Mouse (Mus musculus): ENCODE results near the gene Gm9774. TPM values are rescaled to one million over a fixed set of nuclear protein-coding genes. Genes with fewer than 3 reads are reported as not detected.

Gene Gm9774
- 10.3 and 10.6 TPM in 2 replicates for polyA plus RNA-seq (2015; fragmentation: Nextera tagmentation; extraction: Ambion mirVana)

GRCm38 (mm10) chr3:92429323-92429722 lies at the start of gene Gm9774:
Gm9774 (minus strand) TSS chr3:92429423.
- 94% methylated on average over 6 of the region's 6 CpGs for WGBS
- H3K9me3 ChIP-seq (ENCODE audit: control insufficient read depth, low read length) = no peaks in the 10 kb centered on the region
- TF ChIP-seq EP300 (optimal IDR thresholded peaks at IDR 0.05) = no peak
- no peak for TF ChIP-seq CTCF (IDR thresholded peaks at IDR 0.05; ENCODE audit: low read depth)

GRCm38 (mm10) chr3:92470111-92470510 lies 40.9 kb upstream of the Gm9774 start:
- WGBS = 70% methylated on average over 2 of the region's 2 CpGs
- no peak for ATAC-seq (ENCODE audit: low FRiP score, low TSS enrichment)

More at GRCm38 (mm10) chr3:92429323-92429722, at the start of gene Gm9774:
- Histone ChIP-seq H3K4me1 (replicated peaks; ENCODE audit: control insufficient read depth, insufficient read depth) (no peaks in the 10 kb centered on the region), H3K4me3 (ENCODE audit: low read depth, low read length) (no peak within 1 kb of the TSS), H3K4me2 (replicated peaks; ENCODE audit: low read depth) (no peak within 1 kb of the TSS), H3K9ac (ENCODE audit: low read length) (no peak within 1 kb of the TSS), H3K27me3 (ENCODE audit: control insufficient read depth, insufficient read depth, low read length) (no peaks in the 10 kb centered on the region), H3K36me3 (ENCODE audit: control insufficient read depth, insufficient read depth, low read length) (no peaks in the 10 kb centered on the region), H3K27ac (replicated peaks) (no peak within 1 kb of the TSS)
- DNase-seq (ENCODE audit: low spot score) = no peak
- no peak for ATAC-seq (ENCODE audit: low FRiP score, low TSS enrichment)

GRCm38 (mm10) chr3:92467424-92467823 lies 38.2 kb upstream of the Gm9774 start:
- TF ChIP-seq EP300 (optimal IDR thresholded peaks at IDR 0.05) (no peak), CTCF (IDR thresholded peaks at IDR 0.05; ENCODE audit: low read depth) (no peak)

More at GRCm38 (mm10) chr3:92470111-92470510, 40.9 kb upstream of the Gm9774 start:
- H3K36me3 ChIP-seq (ENCODE audit: control insufficient read depth, insufficient read depth, low read length) = no peaks in the 10 kb centered on the region
- no peak overlapping the region for H3K9ac ChIP-seq (ENCODE audit: low read length)
- H3K27ac ChIP-seq (replicated peaks) = no peak overlapping the region
- no peak for TF ChIP-seq EP300 (optimal IDR thresholded peaks at IDR 0.05)
- TF ChIP-seq CTCF (IDR thresholded peaks at IDR 0.05; ENCODE audit: low read depth) = no peak
- no peaks in the 10 kb centered on the region for H3K4me1 ChIP-seq (replicated peaks; ENCODE audit: control insufficient read depth, insufficient read depth)
- H3K27me3 ChIP-seq (ENCODE audit: control insufficient read depth, insufficient read depth, low read length) = no peaks in the 10 kb centered on the region
- H3K4me3 ChIP-seq (ENCODE audit: low read depth, low read length) = no peak overlapping the region
- no peak overlapping the region for H3K4me2 ChIP-seq (replicated peaks; ENCODE audit: low read depth)
- H3K9me3 ChIP-seq (ENCODE audit: control insufficient read depth, low read length) = no peaks in the 10 kb centered on the region
- no peak for DNase-seq (ENCODE audit: low spot score)

GRCm38 (mm10) chr3:92466576-92466975 lies 37.4 kb upstream of the Gm9774 start:
- 49% methylated on average over 1 of the region's 1 CpGs for WGBS
- H3K27me3 ChIP-seq (ENCODE audit: control insufficient read depth, insufficient read depth, low read length) = no peaks in the 10 kb centered on the region
- no peak for ATAC-seq (ENCODE audit: low FRiP score, low TSS enrichment)
- H3K4me2 ChIP-seq (replicated peaks; ENCODE audit: low read depth) = no peak overlapping the region
- no peaks in the 10 kb centered on the region for H3K9me3 ChIP-seq (ENCODE audit: control insufficient read depth, low read length)
- no peak overlapping the region for H3K9ac ChIP-seq (ENCODE audit: low read length)
- H3K4me1 ChIP-seq (replicated peaks; ENCODE audit: control insufficient read depth, insufficient read depth) = no peaks in the 10 kb centered on the region
- no peaks in the 10 kb centered on the region for H3K36me3 ChIP-seq (ENCODE audit: control insufficient read depth, insufficient read depth, low read length)
- no peak overlapping the region for H3K4me3 ChIP-seq (ENCODE audit: low read depth, low read length)
- DNase-seq (ENCODE audit: low spot score) = no peak
- H3K27ac ChIP-seq (replicated peaks) = no peak overlapping the region
- TF ChIP-seq EP300 (optimal IDR thresholded peaks at IDR 0.05) (no peak), CTCF (IDR thresholded peaks at IDR 0.05; ENCODE audit: low read depth) (no peak)

More at GRCm38 (mm10) chr3:92467424-92467823, 38.2 kb upstream of the Gm9774 start:
- no peak overlapping the region for H3K27ac ChIP-seq (replicated peaks)
- DNase-seq (ENCODE audit: low spot score) (no peak), ATAC-seq (ENCODE audit: low FRiP score, low TSS enrichment) (no peak)
- no peaks in the 10 kb centered on the region for H3K36me3 ChIP-seq (ENCODE audit: control insufficient read depth, insufficient read depth, low read length)
- no peaks in the 10 kb centered on the region for H3K9me3 ChIP-seq (ENCODE audit: control insufficient read depth, low read length)
- no peak overlapping the region for H3K9ac ChIP-seq (ENCODE audit: low read length)
- H3K4me1 ChIP-seq (replicated peaks; ENCODE audit: control insufficient read depth, insufficient read depth) = no peaks in the 10 kb centered on the region
- H3K27me3 ChIP-seq (ENCODE audit: control insufficient read depth, insufficient read depth, low read length) = no peaks in the 10 kb centered on the region
- H3K4me3 ChIP-seq (ENCODE audit: low read depth, low read length) = no peak overlapping the region
- no peak overlapping the region for H3K4me2 ChIP-seq (replicated peaks; ENCODE audit: low read depth)

GRCm38 (mm10) chr3:92458620-92459019 lies 29.4 kb upstream of the Gm9774 start, which contains the start of gene Sprr3:
Sprr3 (minus strand) TSS chr3:92458720.
- no peaks in the 10 kb centered on the region for H3K4me1 ChIP-seq (replicated peaks; ENCODE audit: control insufficient read depth, insufficient read depth)
- no peak for ATAC-seq (ENCODE audit: low FRiP score, low TSS enrichment)
- no peak within 1 kb of the TSS for H3K4me3 ChIP-seq (ENCODE audit: low read depth, low read length)
- no peak within 1 kb of the TSS for H3K9ac ChIP-seq (ENCODE audit: low read length)
- DNase-seq (ENCODE audit: low spot score) = no peak
- 51% methylated on average over 2 of the region's 2 CpGs for WGBS
- no peak within 1 kb of the TSS for H3K4me2 ChIP-seq (replicated peaks; ENCODE audit: low read depth)
- TF ChIP-seq EP300 (optimal IDR thresholded peaks at IDR 0.05) = no peak
- TF ChIP-seq CTCF (IDR thresholded peaks at IDR 0.05; ENCODE audit: low read depth) = no peak
- H3K27ac ChIP-seq (replicated peaks) = no peak within 1 kb of the TSS
- H3K36me3 ChIP-seq (ENCODE audit: control insufficient read depth, insufficient read depth, low read length) = no peaks in the 10 kb centered on the region
- H3K9me3 ChIP-seq (ENCODE audit: control insufficient read depth, low read length) = no peaks in the 10 kb centered on the region
- no peaks in the 10 kb centered on the region for H3K27me3 ChIP-seq (ENCODE audit: control insufficient read depth, insufficient read depth, low read length)

- Histone ChIP-seq H3K4me3 (ENCODE audit: low read depth, low read length) (no peak overlapping the region), H3K27ac (replicated peaks) (no peak overlapping the region), H3K4me2 (replicated peaks; ENCODE audit: low read depth) (no peak overlapping the region), H3K9me3 (ENCODE audit: control insufficient read depth, low read length) (no peaks in the 10 kb centered on the region), H3K9ac (ENCODE audit: low read length) (no peak overlapping the region), H3K36me3 (ENCODE audit: control insufficient read depth, insufficient read depth, low read length) (no peaks in the 10 kb centered on the region), H3K27me3 (ENCODE audit: control insufficient read depth, insufficient read depth, low read length) (no peaks in the 10 kb centered on the region), H3K4me1 (replicated peaks; ENCODE audit: control insufficient read depth, insufficient read depth) (no peaks in the 10 kb centered on the region)
- 78% methylated on average over 5 of the region's 5 CpGs for WGBS
- no peak for DNase-seq (ENCODE audit: low spot score)
- no peak for ATAC-seq (ENCODE audit: low FRiP score, low TSS enrichment)
- TF ChIP-seq EP300 (optimal IDR thresholded peaks at IDR 0.05) (no peak), CTCF (IDR thresholded peaks at IDR 0.05; ENCODE audit: low read depth) (no peak)
These were observed 25.9 kb upstream of the Gm9774 start for GRCm38 (mm10) chr3:92455151-92455550.

Measured in stomach, postnatal 0 days (tissue).